Mouse (Mus musculus) small intestine, adult 2 months (tissue): Measurements from ENCODE around the gene Tmprss4. TPM values are rescaled to one million over a fixed set of nuclear protein-coding genes. Genes with fewer than 3 reads are reported as not detected.

Source experiments
- H3K27ac ChIP-seq: fragments of 200-500 bp; 2 replicates; pipeline ENCODE4 v1.5.1; 2012; ENCODE audit warnings: low read depth, low read length, control low read depth, inconsistent platforms; ENCODE audit not compliant: insufficient read depth
- H3K27me3 ChIP-seq: fragments of 200-500 bp; 2 replicates; pipeline ENCODE4 v1.6.1; 2012; ENCODE audit warnings: mild to moderate bottlenecking, moderate library complexity, low read length, inconsistent platforms; ENCODE audit not compliant: control insufficient read depth, insufficient read depth
- H3K36me3 ChIP-seq: fragments of 200-500 bp; 2 replicates; pipeline ENCODE4 v1.6.1; 2012; ENCODE audit warnings: mild to moderate bottlenecking, low read length, control low read depth, inconsistent platforms; ENCODE audit not compliant: control insufficient read depth, insufficient read depth
- H3K4me1 ChIP-seq: fragments of 200-500 bp; 2 replicates; pipeline ENCODE4 v1.6.1; 2012; ENCODE audit warnings: low read length, inconsistent platforms, mixed read lengths; ENCODE audit not compliant: control insufficient read depth, insufficient read depth, insufficient read length
- H3K4me3 ChIP-seq: fragments of 200-500 bp; 2 replicates; pipeline ENCODE4 v1.5.1; 2012; ENCODE audit warnings: low read depth, mild to moderate bottlenecking, control low read depth, inconsistent platforms, low read length, moderate library complexity
- CTCF ChIP-seq: fragments of 200-500 bp; IDR thresholded peaks from 2 replicates; pipeline ENCODE4 v1.5.1; 2012; ENCODE audit warnings: low read depth, mild to moderate bottlenecking, control low read depth, inconsistent platforms, low read length, moderate library complexity, mixed read lengths; ENCODE audit not compliant: insufficient replicate concordance, insufficient read length; ENCODE audit errors: extremely low read depth
- POLR2A ChIP-seq: fragments of 200-500 bp; IDR thresholded peaks from 2 replicates; pipeline ENCODE4 v1.6.1; 2012; ENCODE audit warnings: low read depth, mild to moderate bottlenecking, control low read depth, inconsistent platforms, low read length, moderate library complexity
- WGBS: fragments of 180-500 bp; shearing (Covaris S2); methylation state at CpG from one replicate; pipeline ENCODE4 v1.1.7; 2018; 5-methylcytosine and 5-hydroxymethylcytosine counted together
- polyA plus RNA-seq: library from polyadenylated mRNA; depleted of rRNA; stranded (reverse); fragments of >200 nt; gene quantifications from 2 replicates; pipeline ENCODE4 v1.2.3, GENCODE M21; 2012

Gene Tmprss4
- polyA plus RNA-seq, 1 experiment: 108 TPM

- H3K4me3 ChIP-seq: no peak within 1 kb of the TSS
- H3K27me3 ChIP-seq: no peaks in the 10 kb centered on the region
- H3K27ac ChIP-seq: no peak within 1 kb of the TSS
- 25% methylated on average over 2 of the region's 2 CpGs for WGBS
- H3K4me1 ChIP-seq: no peaks in the 10 kb centered on the region; the same call in 1 of the 2 replicates
- peaks cover 72% of the 10 kb centered on the region for H3K36me3 ChIP-seq
- no peak for TF ChIP-seq CTCF
- no peak for TF ChIP-seq POLR2A
Measured at GRCm38 (mm10) chr9:45181770-45182169, 22.1 kb downstream of the Tmprss4 start, which contains the start of gene BC049352. TSS of gene BC049352 (plus strand) at chr9:45182007.

GRCm38 (mm10) chr9:45179282-45179681 is 24.6 kb downstream of the Tmprss4 start:
- 83% methylated on average over 5 of the region's 5 CpGs for WGBS
- Histone ChIP-seq H3K4me3 (no peak overlapping the region), H3K4me1 (no peaks in the 10 kb centered on the region; the same call in 1 of the 2 replicates), H3K27ac (no peak overlapping the region; the same call in 1 of the 2 replicates), H3K36me3 (peaks cover 68% of the 10 kb centered on the region), H3K27me3 (no peaks in the 10 kb centered on the region)
- TF ChIP-seq POLR2A: no peak
- no peak for TF ChIP-seq CTCF

GRCm38 (mm10) chr9:45173475-45173874 is 30.4 kb downstream of the Tmprss4 start:
- WGBS: 77% methylated on average over 3 of the region's 3 CpGs
- Histone ChIP-seq H3K36me3 (peaks cover 47% of the 10 kb centered on the region), H3K27ac (no peak overlapping the region), H3K4me3 (no peak overlapping the region), H3K4me1 (no peaks in the 10 kb centered on the region), H3K27me3 (no peaks in the 10 kb centered on the region)
- TF ChIP-seq POLR2A (no peak), CTCF (no peak)

GRCm38 (mm10) chr9:45171073-45171610 is 32.8 kb downstream of the Tmprss4 start:
- Histone ChIP-seq H3K27me3 (no peaks in the 10 kb centered on the region), H3K4me1 (no peaks in the 10 kb centered on the region), H3K27ac (no peak overlapping the region), H3K36me3 (peaks cover 29% of the 10 kb centered on the region), H3K4me3 (no peak overlapping the region)
- WGBS: 92% methylated on average over 1 of the region's 1 CpGs
- TF ChIP-seq CTCF: no peak
- no peak for TF ChIP-seq POLR2A

GRCm38 (mm10) chr9:45170150-45170549 is 33.7 kb downstream of the Tmprss4 start:
- 66% methylated on average over 5 of the region's 5 CpGs for WGBS
- H3K36me3 ChIP-seq: peaks cover 24% of the 10 kb centered on the region
- no peaks in the 10 kb centered on the region for H3K4me1 ChIP-seq
- H3K27me3 ChIP-seq: no peaks in the 10 kb centered on the region
- TF ChIP-seq POLR2A (no peak), CTCF (no peak)
- no peak overlapping the region for H3K4me3 ChIP-seq
- H3K27ac ChIP-seq: no peak overlapping the region

GRCm38 (mm10) chr9:45167903-45168302 is 36.0 kb downstream of the Tmprss4 start:
- TF ChIP-seq POLR2A (no peak), CTCF (no peak)
- Histone ChIP-seq H3K27ac (no peak overlapping the region), H3K36me3 (peaks cover 9% of the 10 kb centered on the region), H3K4me3 (no peak overlapping the region), H3K27me3 (no peaks in the 10 kb centered on the region), H3K4me1 (no peaks in the 10 kb centered on the region)
- 73% methylated on average over 5 of the region's 5 CpGs for WGBS

- no peaks in the 10 kb centered on the region for H3K4me1 ChIP-seq
- H3K4me3 ChIP-seq: no peak overlapping the region
- H3K27me3 ChIP-seq: no peaks in the 10 kb centered on the region
- TF ChIP-seq POLR2A (no peak), CTCF (no peak)
- WGBS: 72% methylated on average over 7 of the region's 7 CpGs
- H3K36me3 ChIP-seq: no peaks in the 10 kb centered on the region
- H3K27ac ChIP-seq: no peak overlapping the region
Measured at GRCm38 (mm10) chr9:45153361-45153760, 50.5 kb downstream of the Tmprss4 start.
